Mouse (Mus musculus) G1E (cell line): ENCODE data around the gene Iqsec2.

Experiments used
- CTCF ChIP-seq: IDR thresholded peaks from 2 replicates; pipeline ENCODE4 v1.5.1; 2012; ENCODE audit warnings: low read depth, low read length, inconsistent platforms, mixed read lengths
- POLR2AphosphoS5 ChIP-seq: IDR thresholded peaks from 2 replicates; pipeline ENCODE4 v1.6.1; 2012; ENCODE audit warnings: low read depth, low read length, inconsistent platforms; ENCODE audit not compliant: insufficient replicate concordance
- TAL1 ChIP-seq: conservative IDR thresholded peaks from 2 replicates; pipeline ENCODE4 v1.6.1; 2012; ENCODE audit warnings: low read depth, low read length, inconsistent platforms, mixed read lengths

DNA sequence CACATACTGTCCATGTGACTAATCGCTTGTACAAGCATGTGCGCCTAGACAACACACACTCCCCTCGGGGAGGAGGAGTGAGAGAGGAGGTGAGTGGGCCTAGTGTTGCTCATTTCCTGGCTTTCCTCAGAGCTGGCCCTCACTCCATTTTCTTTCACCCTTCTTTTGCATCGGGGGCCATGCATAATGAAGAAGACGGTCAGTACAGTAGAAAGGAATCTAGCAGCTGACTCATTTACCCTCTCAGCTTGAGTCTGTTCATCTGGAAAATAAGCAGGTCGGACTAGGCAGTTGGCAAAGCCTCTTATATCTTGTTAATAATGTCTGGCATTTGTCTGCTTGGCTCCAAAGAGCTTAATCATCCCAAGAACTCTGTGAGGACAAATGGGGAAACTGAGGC, 22.1 kb downstream of the Iqsec2 start:
- TF ChIP-seq CTCF, result no peak
- TF ChIP-seq POLR2AphosphoS5, result no peak
- no peak for TF ChIP-seq TAL1
